Mouse (Mus musculus) embryonic facial prominence, embryonic 12.5 days (tissue): ENCODE data around the gene Abhd14a. TPM values are rescaled to one million over a fixed set of nuclear protein-coding genes. Genes with fewer than 3 reads are reported as not detected.

Source experiments
- ATAC-seq: fragments of 200-750 bp; cut with Nextera tagmentation; 2 replicates; pipeline ENCODE4 v1.8.0; 2017; ENCODE audit not compliant: insufficient number of reproducible peaks, insufficient read depth, low FRiP score, low TSS enrichment
- H3K27ac ChIP-seq: fragments of 300-500 bp; sonication (generic); 2 replicates; pipeline ENCODE4 v1.5.1; 2016; ENCODE audit warnings: mild to moderate bottlenecking
- H3K27me3 ChIP-seq: fragments of 300-500 bp; sonication (generic); 2 replicates; pipeline ENCODE4 v1.6.1; 2016; ENCODE audit warnings: mild to moderate bottlenecking, moderate library complexity
- H3K36me3 ChIP-seq: fragments of 300-500 bp; sonication (generic); 2 replicates; pipeline ENCODE4 v1.6.1; 2016; ENCODE audit warnings: mild to moderate bottlenecking
- H3K4me1 ChIP-seq: fragments of 300-500 bp; sonication (generic); 2 replicates; pipeline ENCODE4 v1.6.1; 2016
- H3K4me2 ChIP-seq: fragments of 300-500 bp; sonication (generic); replicated peaks from 2 replicates; pipeline ENCODE4 v1.6.1; 2016; ENCODE audit warnings: mild to moderate bottlenecking, moderate library complexity
- H3K4me3 ChIP-seq: fragments of 300-500 bp; sonication (generic); 2 replicates; pipeline ENCODE4 v1.5.1; 2016; ENCODE audit warnings: mild to moderate bottlenecking
- H3K9ac ChIP-seq: fragments of 300-500 bp; sonication (generic); 2 replicates; pipeline ENCODE4 v1.6.1; 2016; ENCODE audit warnings: mild to moderate bottlenecking, moderate library complexity
- H3K9me3 ChIP-seq: fragments of 300-500 bp; sonication (generic); 2 replicates; pipeline ENCODE4 v1.6.1; 2016; ENCODE audit warnings: mild to moderate bottlenecking, moderate library complexity
- WGBS: fragments of 180-500 bp; shearing (Covaris S2); methylation state at CpG from one replicate; pipeline ENCODE4 v1.1.7; 2016; 5-methylcytosine and 5-hydroxymethylcytosine counted together
- polyA plus RNA-seq: library from polyadenylated mRNA; unstranded; fragments of >200 nt; fragmentation: Nextera tagmentation; extraction: Ambion mirVana; gene quantifications from 2 replicates; pipeline ENCODE4 v1.2.1, GENCODE M21; 2016

Abhd14a gene
- polyA plus RNA-seq, 1 experiment from 2014 or later: 58.5 TPM

DNA sequence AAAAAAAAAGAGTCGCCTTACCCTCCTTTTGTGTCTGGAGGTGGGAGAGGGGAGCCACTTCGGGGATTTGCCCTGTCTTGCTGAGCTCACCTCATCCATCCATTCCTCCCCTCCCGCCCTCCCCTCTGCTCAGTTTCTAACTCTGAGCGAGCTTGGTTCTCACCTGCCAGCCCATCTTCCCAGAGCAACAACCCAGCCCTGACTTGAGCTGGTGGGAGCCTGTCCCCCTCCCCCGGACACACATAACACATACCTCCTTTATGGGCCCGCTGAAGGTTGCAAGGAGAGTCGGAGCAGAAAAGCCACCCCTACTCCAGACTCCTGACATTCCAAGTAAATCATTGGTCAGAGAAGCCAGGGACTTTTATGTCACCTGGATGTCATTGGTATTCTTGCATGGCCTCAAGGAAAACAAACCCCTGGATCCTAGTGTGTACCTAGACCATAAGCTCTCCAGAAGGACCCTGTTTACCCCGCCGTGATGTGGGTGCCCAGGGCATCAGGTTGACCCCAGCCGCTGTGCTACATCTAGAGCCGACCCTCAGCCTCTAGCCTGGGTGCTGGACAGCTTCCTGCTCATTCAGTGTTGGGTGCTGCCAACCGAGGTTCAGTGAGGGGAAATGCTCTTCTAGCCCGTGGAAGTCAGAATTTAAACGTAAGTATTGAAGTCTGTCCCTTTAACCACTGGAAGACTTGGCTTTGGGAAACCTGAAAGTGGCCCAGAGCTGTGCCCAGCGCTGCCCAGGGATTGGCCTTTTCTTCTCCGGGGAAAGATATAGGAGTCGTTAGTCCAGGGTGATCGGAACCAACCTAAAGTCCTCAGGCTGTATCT is 26.2 kb downstream of the Abhd14a start:
- no peaks in the 10 kb centered on the region for H3K9me3 ChIP-seq
- H3K27me3 ChIP-seq: no peaks in the 10 kb centered on the region
- H3K4me1 ChIP-seq: peaks cover 42% of the 10 kb centered on the region
- peak overlapping the region; percentile 38 for H3K4me2 ChIP-seq
- no peak overlapping the region for H3K9ac ChIP-seq
- ATAC-seq: peak; percentile 44
- H3K27ac ChIP-seq: peak overlapping the region; percentile 85
- H3K4me3 ChIP-seq: no peak overlapping the region
- no peaks in the 10 kb centered on the region for H3K36me3 ChIP-seq
- 6% methylated on average over 18 of the region's 18 CpGs for WGBS

DNA sequence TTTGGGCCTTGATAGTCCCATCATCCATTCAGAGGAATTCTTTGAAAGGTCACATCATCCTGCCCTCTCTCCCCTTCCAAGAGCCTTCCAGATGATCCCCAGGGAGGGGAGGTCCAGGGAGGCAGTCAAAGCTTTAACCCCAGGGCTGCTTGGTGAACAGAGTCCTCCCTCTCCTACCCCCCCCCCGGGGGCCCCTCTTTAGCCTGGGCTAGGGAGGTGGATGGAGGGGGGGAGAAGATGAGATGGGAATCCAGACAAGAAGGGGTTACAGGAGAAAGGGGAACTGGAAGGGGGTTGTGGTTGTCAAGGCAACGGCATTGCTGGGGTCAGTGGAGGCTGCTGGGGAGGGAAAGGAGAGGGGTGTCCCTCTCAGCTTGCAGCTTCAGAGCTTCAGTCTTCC is 26.9 kb downstream of the Abhd14a start:
- Histone ChIP-seq H3K4me2 (peak overlapping the region; percentile 38), H3K4me3 (no peak overlapping the region), H3K27me3 (no peaks in the 10 kb centered on the region), H3K27ac (peak overlapping the region; percentile 85), H3K4me1 (peaks cover 42% of the 10 kb centered on the region), H3K9me3 (no peaks in the 10 kb centered on the region), H3K36me3 (no peaks in the 10 kb centered on the region), H3K9ac (0 out of 2 replicates have a peak overlapping the region, but pooled peaks have one; percentile 27)
- peak; percentile 16 for ATAC-seq
- WGBS: 0% methylated on average over 2 of the region's 2 CpGs

GRCm38 (mm10) chr9:106417841-106418625 is 29.4 kb downstream of the Abhd14a start:
- H3K4me3 ChIP-seq: peak overlapping the region; percentile 22
- 14% methylated on average over 29 of the region's 29 CpGs for WGBS
- peak; percentile 19; the same call in 1 of the 2 replicates for ATAC-seq
- peaks cover 42% of the 10 kb centered on the region for H3K4me1 ChIP-seq
- no peaks in the 10 kb centered on the region for H3K9me3 ChIP-seq
- no peaks in the 10 kb centered on the region for H3K36me3 ChIP-seq
- peak overlapping the region; percentile 52 for H3K4me2 ChIP-seq
- no peaks in the 10 kb centered on the region for H3K27me3 ChIP-seq
- peak overlapping the region; percentile 81 for H3K27ac ChIP-seq
- peak overlapping the region; percentile 34; the same call in 1 of the 2 replicates for H3K9ac ChIP-seq

GRCm38 (mm10) chr9:106416826-106417225 is 30.7 kb downstream of the Abhd14a start:
- ATAC-seq: no peak
- no peaks in the 10 kb centered on the region for H3K9me3 ChIP-seq
- H3K4me3 ChIP-seq: no peak overlapping the region
- no peak overlapping the region for H3K4me2 ChIP-seq
- 84% methylated on average over 6 of the region's 6 CpGs for WGBS
- no peaks in the 10 kb centered on the region for H3K36me3 ChIP-seq
- H3K27ac ChIP-seq: no peak overlapping the region
- no peaks in the 10 kb centered on the region for H3K27me3 ChIP-seq
- peaks cover 42% of the 10 kb centered on the region for H3K4me1 ChIP-seq
- no peak overlapping the region for H3K9ac ChIP-seq

DNA sequence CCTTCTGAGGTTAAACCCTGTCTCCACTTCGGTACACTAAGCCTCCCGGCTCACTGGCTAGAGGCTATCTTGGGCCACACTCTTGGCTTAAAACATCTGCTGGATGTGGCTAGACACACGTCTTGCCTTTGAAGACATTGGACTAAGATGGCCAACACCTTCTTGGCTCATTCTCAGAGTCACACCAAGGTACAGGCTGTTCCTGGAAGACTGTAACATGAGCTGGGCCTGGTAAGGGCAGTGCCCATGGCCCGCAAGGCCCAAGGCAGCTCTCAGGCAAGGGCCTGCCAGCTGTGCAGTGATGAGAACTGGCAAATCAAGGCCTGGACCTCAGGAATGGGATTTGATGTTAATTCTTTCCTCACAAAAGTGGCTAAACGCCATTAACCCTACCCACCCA is 33.9 kb downstream of the Abhd14a start:
- H3K4me2 ChIP-seq: no peak overlapping the region
- H3K36me3 ChIP-seq: no peaks in the 10 kb centered on the region
- peaks cover 14% of the 10 kb centered on the region for H3K4me1 ChIP-seq
- no peaks in the 10 kb centered on the region for H3K27me3 ChIP-seq
- no peak overlapping the region for H3K27ac ChIP-seq
- 82% methylated on average over 5 of the region's 5 CpGs for WGBS
- H3K4me3 ChIP-seq: no peak overlapping the region
- no peaks in the 10 kb centered on the region for H3K9me3 ChIP-seq
- H3K9ac ChIP-seq: no peak overlapping the region
- ATAC-seq: no peak

DNA sequence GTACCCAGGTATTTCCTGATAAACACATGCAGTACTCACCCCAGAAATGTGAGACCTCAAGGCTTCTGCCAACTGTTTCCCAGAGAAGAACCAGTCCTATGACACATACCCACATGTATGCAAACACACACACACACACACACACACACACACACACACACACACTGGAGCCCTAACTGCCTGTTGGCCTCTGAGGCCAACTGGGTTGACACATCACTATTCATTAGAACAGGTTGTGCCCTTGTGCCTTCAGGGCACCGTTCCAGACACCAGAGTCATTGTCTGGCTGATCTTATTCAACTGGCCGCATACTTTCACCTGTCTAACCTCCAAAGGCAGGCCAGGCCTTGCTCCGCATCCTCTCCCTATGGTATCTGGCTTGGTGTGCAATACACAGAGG is 35.3 kb downstream of the Abhd14a start:
- no peaks in the 10 kb centered on the region for H3K36me3 ChIP-seq
- H3K4me2 ChIP-seq: no peak overlapping the region
- no peak overlapping the region for H3K4me3 ChIP-seq
- no peaks in the 10 kb centered on the region for H3K27me3 ChIP-seq
- H3K9ac ChIP-seq: no peak overlapping the region
- 63% methylated on average over 3 of the region's 3 CpGs for WGBS
- no peaks in the 10 kb centered on the region for H3K9me3 ChIP-seq
- ATAC-seq: no peak
- no peak overlapping the region for H3K27ac ChIP-seq
- H3K4me1 ChIP-seq: no peaks in the 10 kb centered on the region

GRCm38 (mm10) chr9:106411729-106412128 is 35.7 kb downstream of the Abhd14a start:
- no peak overlapping the region for H3K4me2 ChIP-seq
- no peaks in the 10 kb centered on the region for H3K27me3 ChIP-seq
- 78% methylated on average over 6 of the region's 6 CpGs for WGBS
- no peak overlapping the region for H3K27ac ChIP-seq
- H3K4me1 ChIP-seq: no peaks in the 10 kb centered on the region
- no peaks in the 10 kb centered on the region for H3K36me3 ChIP-seq
- no peaks in the 10 kb centered on the region for H3K9me3 ChIP-seq
- no peak overlapping the region for H3K4me3 ChIP-seq
- no peak for ATAC-seq
- H3K9ac ChIP-seq: no peak overlapping the region

GRCm38 (mm10) chr9:106411091-106411594 is 36.3 kb downstream of the Abhd14a start:
- ATAC-seq: no peak
- Histone ChIP-seq H3K9ac (no peak overlapping the region), H3K4me2 (no peak overlapping the region), H3K4me1 (peaks cover 3% of the 10 kb centered on the region; the same call in 1 of the 2 replicates), H3K4me3 (no peak overlapping the region), H3K27ac (no peak overlapping the region), H3K36me3 (no peaks in the 10 kb centered on the region), H3K27me3 (no peaks in the 10 kb centered on the region), H3K9me3 (no peaks in the 10 kb centered on the region)
- 80% methylated on average over 9 of the region's 9 CpGs for WGBS

DNA sequence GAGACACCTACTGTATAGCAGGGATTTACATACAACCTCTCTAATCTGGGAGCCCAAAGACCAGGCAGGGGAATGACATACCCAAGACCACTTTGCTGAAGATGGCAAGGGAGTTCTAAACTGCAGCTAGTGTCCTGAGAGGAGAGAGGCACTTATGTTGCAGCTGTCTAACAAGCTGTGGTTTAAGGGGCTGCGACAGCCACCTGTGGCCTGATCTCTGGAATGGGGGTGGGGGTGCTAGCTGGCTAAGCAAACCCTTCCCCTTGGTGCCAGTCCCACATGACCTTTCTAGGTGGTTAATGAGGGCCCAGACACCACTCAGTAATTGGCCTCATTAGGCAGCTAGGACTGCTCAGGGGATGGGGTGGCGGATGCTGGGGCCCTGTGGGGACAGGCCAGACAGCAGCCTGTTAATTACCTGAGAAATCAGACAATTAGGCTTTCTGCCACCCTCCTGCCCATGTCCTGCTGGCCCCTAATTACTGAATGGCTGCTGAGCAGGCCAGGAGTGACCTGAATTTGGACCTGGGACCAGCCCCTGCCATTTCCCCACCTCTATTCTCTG is 37.3 kb downstream of the Abhd14a start:
- WGBS: 63% methylated on average over 2 of the region's 2 CpGs
- Histone ChIP-seq H3K9ac (no peak overlapping the region), H3K27me3 (no peaks in the 10 kb centered on the region), H3K4me2 (no peak overlapping the region), H3K27ac (no peak overlapping the region), H3K4me3 (no peak overlapping the region), H3K36me3 (no peaks in the 10 kb centered on the region), H3K9me3 (no peaks in the 10 kb centered on the region), H3K4me1 (peaks cover 4% of the 10 kb centered on the region; the same call in 1 of the 2 replicates)
- no peak for ATAC-seq

DNA sequence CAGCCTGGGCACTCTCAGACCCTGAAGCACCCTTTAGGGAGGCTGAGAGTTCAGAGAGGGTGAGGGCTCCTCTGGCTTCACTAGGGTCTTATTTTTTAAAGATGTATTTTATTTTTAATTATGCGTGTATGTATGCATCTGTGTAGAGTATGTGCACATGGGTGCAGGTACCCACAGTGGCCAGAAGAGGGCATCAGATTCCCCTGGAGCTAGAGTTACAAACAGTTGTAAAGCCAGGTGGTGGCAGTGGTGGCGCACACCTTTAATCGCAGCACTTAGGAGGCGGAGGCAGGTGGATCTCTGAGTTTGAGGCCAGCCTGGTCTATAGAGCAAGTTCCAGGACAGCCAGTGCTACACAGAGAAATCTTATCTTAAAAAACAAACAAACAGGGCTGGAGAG is 38.4 kb downstream of the Abhd14a start:
- peaks cover 7% of the 10 kb centered on the region; the same call in 1 of the 2 replicates for H3K4me1 ChIP-seq
- WGBS: 98% methylated on average over 4 of the region's 4 CpGs
- H3K4me3 ChIP-seq: no peak overlapping the region
- H3K9me3 ChIP-seq: no peaks in the 10 kb centered on the region
- ATAC-seq: no peak
- H3K4me2 ChIP-seq: no peak overlapping the region
- no peak overlapping the region for H3K27ac ChIP-seq
- H3K9ac ChIP-seq: no peak overlapping the region
- H3K27me3 ChIP-seq: no peaks in the 10 kb centered on the region
- H3K36me3 ChIP-seq: no peaks in the 10 kb centered on the region

GRCm38 (mm10) chr9:106406443-106407078 is 40.9 kb downstream of the Abhd14a start:
- peaks cover 9% of the 10 kb centered on the region; the same call in 1 of the 2 replicates for H3K4me1 ChIP-seq
- no peak for ATAC-seq

More at GRCm38 (mm10) chr9:106406443-106407078, 40.9 kb downstream of the Abhd14a start:
- H3K9me3 ChIP-seq: no peaks in the 10 kb centered on the region
- H3K36me3 ChIP-seq: no peaks in the 10 kb centered on the region
- H3K27ac ChIP-seq: no peak overlapping the region
- H3K4me2 ChIP-seq: no peak overlapping the region
- 50% methylated on average over 8 of the region's 8 CpGs for WGBS
- no peak overlapping the region for H3K4me3 ChIP-seq
- H3K27me3 ChIP-seq: no peaks in the 10 kb centered on the region
- H3K9ac ChIP-seq: no peak overlapping the region
